Mouse (Mus musculus) heart, adult 9 months (tissue): Measurements from ENCODE around the gene Gm3238.
"Not testable (repeated sequence)": the region's sequence is repeated elsewhere in the genome, so short reads cannot be mapped to it uniquely, and the experiment has no call there.

Experiments used
- DNase-seq, 2 experiments: peaks; one replicate each; pipeline ENCODE4 v3.0.0; 2022; ENCODE audit warnings: low spot score in 2 of 2

The Gm3238 gene

DNA sequence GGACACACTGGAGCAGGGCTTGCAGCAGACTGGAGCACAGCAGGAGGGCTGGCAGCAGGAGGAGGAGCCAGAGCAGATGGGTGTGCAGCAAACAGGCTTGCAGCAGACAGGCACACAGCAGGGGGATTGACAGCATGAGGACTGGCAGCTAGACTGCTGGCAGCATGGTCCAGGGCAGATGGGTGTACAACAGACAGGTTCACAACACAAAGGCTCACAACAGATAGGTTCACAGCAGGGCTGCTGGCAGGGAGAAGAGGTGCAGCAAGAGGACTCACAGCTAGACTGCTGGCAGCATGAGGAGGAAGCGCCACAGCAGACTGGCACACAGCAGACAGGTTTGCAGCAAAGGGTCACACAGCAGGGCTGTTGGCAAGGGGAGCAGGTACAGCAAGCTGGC is 20.4 kb downstream of the Gm3238 start:
- DNase-seq = not testable (repeated sequence)

DNA sequence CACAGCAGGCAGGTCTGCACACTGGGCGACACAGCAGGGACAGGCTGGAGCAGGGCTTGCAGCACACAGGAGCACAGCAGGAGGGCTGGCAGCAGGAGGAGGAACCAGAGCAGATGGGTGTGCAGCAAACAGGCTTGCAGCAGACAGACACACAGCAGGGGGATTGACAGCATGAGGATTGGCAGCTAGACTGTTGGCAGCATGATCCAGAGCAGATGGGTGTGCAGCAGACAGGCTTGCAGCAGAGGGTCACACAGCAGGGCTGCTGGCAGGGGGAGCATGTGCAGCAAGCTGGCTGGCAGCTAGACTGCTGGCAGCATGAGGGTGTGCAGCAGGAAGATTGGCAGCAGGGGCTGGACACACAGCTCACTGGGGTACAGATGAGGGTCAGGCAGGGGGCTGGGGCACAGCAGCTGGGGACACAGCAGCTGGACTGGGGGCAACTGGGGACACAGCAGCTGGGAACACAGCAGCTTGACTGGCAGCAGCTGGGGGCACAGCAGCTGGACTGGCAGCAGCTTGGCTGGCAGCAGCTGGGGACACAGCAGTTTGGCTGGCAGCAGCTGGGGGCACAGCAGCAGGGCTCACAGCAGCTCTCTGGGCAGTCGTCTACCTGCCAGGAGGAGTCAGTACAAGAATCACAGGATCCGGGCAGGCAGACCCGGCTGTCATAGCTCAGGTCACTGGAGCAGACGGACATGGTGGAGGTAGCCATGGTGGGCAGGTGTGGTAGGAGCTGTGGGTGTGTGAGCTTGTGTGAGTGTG is 29.0 kb downstream of the Gm3238 start, which contains the start of gene Gm18596:
TSS of gene Gm18596 (minus strand) at position 715 of the 765 bp plus-strand sequence.
- DNase-seq = not testable (repeated sequence)

DNA sequence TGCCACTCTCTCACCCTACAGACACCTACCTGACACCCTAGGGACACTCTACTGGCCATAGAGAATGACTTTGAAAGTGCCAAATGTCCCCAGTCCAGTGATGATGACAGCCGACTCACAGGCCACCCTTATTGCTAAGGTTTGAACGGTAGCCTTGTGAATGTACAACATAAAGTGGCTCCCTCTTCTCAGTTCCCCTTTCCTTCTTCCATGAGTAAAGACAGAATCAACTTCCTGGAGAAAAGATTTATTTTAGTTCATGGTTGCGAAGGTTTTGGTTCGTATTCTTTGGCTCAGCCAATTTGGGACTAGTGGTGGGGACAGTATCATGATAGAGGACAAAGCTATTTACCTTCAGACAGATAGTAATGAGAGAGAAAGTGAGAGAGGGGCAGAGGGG is 32.2 kb downstream of the Gm3238 start:
- DNase-seq = no peak

DNA sequence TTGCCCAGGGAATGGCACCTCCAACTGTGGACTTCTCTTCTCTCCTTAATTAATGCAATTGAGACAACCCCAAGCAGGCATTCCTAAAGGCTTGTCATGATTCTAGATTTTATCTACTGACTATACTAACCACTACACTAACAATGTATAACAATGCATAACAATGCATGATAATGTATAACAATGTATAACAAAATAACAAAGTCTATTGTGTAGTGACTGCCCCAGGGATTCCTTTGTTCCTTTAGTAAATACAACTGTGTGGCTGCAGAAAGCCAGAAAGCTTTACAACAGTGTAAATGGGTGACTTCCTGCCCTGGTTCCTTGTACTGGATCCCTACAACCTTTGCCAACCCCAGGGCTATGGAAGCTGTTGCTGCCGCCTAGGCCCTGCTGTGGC is 35.2 kb downstream of the Gm3238 start:
- no peak for DNase-seq

DNA sequence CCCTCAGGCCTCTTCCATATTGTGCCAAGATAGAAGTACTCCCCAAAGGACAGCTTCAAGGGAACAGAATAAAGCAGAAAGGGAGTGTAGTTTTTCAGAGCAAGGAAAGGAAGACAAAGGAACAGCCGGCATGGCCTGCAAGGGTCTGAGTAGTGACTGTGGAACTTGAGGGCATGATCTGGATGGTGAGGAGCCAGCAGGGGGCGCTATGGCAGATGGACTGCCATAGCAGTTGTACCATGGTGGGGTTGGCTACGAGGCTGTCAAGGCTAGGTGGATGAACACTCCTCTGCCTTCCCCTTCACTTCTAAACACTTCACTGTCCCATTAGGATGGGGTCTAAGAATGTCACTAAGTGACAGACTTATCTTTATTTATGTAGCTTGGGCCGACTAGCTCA is 41.9 kb downstream of the Gm3238 start:
- DNase-seq = no peak

DNA sequence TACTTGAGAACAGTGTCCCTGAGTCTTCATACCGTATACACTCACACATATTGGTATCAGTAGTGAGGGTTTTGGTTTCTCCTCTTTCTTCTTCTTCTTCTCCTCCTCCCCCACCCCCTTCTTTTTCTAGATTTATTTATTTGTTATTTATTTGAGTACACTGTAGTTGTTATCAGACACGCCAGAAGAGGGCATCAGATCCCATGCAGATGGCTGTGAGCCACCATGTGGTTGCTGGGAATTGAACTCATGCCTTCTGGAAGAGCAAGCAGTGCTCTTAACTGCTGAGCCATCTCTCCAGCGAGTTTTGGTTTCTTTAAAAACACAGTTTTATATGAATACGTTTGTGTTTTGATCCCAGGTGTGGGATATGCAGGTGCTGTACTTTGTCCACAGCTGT is 42.8 kb downstream of the Gm3238 start:
- DNase-seq = no peak

DNA sequence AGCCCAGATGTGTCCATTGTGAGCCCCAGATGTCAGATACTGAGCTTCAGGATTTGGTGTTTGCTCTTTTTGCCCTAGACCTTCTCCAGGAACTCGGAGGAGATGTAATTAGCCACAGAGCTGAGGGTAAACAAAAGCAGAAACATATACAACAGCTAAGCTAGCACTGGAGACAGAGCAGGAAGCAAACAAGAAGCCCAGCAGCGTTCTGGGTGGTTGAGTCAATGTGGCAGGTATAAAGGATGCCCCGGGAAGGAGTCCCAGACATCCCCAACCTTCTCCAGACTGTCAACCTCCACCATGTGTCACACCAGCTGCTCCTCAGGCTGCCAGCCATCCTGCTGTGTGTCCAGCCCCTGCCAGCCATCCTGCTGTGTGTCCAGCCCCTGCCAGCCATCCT is 44.9 kb downstream of the Gm3238 start, which contains the start of gene Gm10100:
TSS of gene Gm10100 (plus strand) at position 301 of the 400 bp plus-strand sequence.
- DNase-seq = no peak

DNA sequence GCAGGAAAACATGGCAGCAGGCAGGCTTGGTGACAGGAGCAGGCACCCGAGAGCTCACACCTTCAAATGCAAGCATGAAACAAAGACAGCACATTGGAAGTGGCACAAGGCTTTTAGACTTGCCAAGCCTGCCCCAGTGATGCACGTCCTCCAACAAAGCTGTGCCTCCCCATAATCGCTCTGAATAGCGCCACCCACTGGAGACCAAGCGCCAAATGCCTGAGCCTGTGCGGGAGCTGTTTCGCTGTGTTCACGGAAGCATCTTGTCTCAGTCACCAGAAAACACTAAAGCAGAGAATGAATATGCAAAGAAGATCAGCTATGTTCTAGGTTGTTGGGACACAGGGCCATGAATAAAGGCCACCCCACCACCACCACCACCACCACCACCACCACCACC is 46.3 kb downstream of the Gm3238 start:
- DNase-seq = no peak
